In genomic region chr10:13983631-13984030, GRCm38 (mm10) we compare ENCODE assay signal across 10 mouse cellular contexts. TPM values are rescaled to one million over a fixed set of nuclear protein-coding genes. Genes with fewer than 3 reads are reported as not detected.
A peak's percentile ranks its signal among the peaks of the same experiment; 100 is the strongest.
DNase-seq lines count a peak whose midpoint lies in the region; ATAC-seq and TF ChIP-seq lines count a peak whose summit lies in the region.
"Had no signal": no experiment of that assay in that cellular context is flagged by ENCODE, and none has a peak within 500 bp of the region (broad histone marks: within the 10 kb centered on the region; RNA-seq: fewer than 3 reads in every experiment).

No protein-coding gene starts in this region.

- ATAC-seq in hindbrain, postnatal 0 days: no peak
- peak; percentile 26; the same call in 1 of the 2 replicates for ATAC-seq in lung, embryonic 14.5 days (ENCODE audit: insufficient read depth)
- no peak for ATAC-seq in neural tube, embryonic 12.5 days (ENCODE audit: low FRiP score, low read depth)

- no peak overlapping the region for H3K4me3 ChIP-seq in lung, adult 2 months (replicated peaks; ENCODE audit: extremely low read depth, low read depth, low read length)
- 0 out of 2 replicates have a peak overlapping the region, but pooled peaks have one; percentile 60 for H3K4me3 ChIP-seq in hindbrain, postnatal 0 days (ENCODE audit: low read length)
- H3K4me3 ChIP-seq in lung, embryonic 14.5 days (ENCODE audit: low read depth, low read length): no peak overlapping the region
- H3K4me3 ChIP-seq in neural tube, embryonic 12.5 days: no peak overlapping the region

- TF ChIP-seq CTCF in lung, adult 2 months (IDR thresholded peaks at IDR 0.05; ENCODE audit: insufficient read depth, low read length): no peak
- no peak for TF ChIP-seq CTCF in hindbrain, postnatal 0 days (IDR thresholded peaks at IDR 0.05; ENCODE audit: low read depth)
- no peak for TF ChIP-seq CTCF in lung, embryonic 14.5 days (IDR thresholded peaks at IDR 0.05; ENCODE audit: low read depth)

- no peaks in the 10 kb centered on the region for H3K9me3 ChIP-seq in hindbrain, postnatal 0 days (ENCODE audit: low read length)
- no peaks in the 10 kb centered on the region for H3K9me3 ChIP-seq in lung, embryonic 14.5 days (ENCODE audit: low read depth, low read length)
- H3K9me3 ChIP-seq in neural tube, embryonic 12.5 days: no peaks in the 10 kb centered on the region
- H3K9me3 ChIP-seq: limb, embryonic 13.5 days had no signal

- H3K36me3 ChIP-seq in hindbrain, postnatal 0 days (ENCODE audit: insufficient read depth, low read length): no peaks in the 10 kb centered on the region
- no peaks in the 10 kb centered on the region for H3K36me3 ChIP-seq in lung, embryonic 14.5 days (ENCODE audit: insufficient read depth)
- no peaks in the 10 kb centered on the region for H3K36me3 ChIP-seq in neural tube, embryonic 12.5 days
- H3K36me3 ChIP-seq: limb, embryonic 13.5 days had no signal

- WGBS in lung, adult 2 months: 11% methylated on average over 12 of the region's 12 CpGs
- 36% methylated on average over 12 of the region's 12 CpGs for WGBS in hindbrain, postnatal 0 days
- WGBS in lung, embryonic 14.5 days: 15% methylated on average over 12 of the region's 12 CpGs
- 33% methylated on average over 12 of the region's 12 CpGs for WGBS in neural tube, embryonic 12.5 days

- peak overlapping the region; percentile 56 for H3K9ac ChIP-seq in hindbrain, postnatal 0 days (replicated peaks; ENCODE audit: low read length)
- H3K9ac ChIP-seq in lung, embryonic 14.5 days: no peak overlapping the region
- no peak overlapping the region for H3K9ac ChIP-seq in neural tube, embryonic 12.5 days

- no peak for TF ChIP-seq POLR2A in lung, adult 2 months (IDR thresholded peaks at IDR 0.05; ENCODE audit: borderline replicate concordance, extremely low read depth, low read depth, low read length)

- H3K27me3 ChIP-seq in hindbrain, postnatal 0 days (ENCODE audit: insufficient read depth, low read length): no peaks in the 10 kb centered on the region
- no peaks in the 10 kb centered on the region for H3K27me3 ChIP-seq in lung, embryonic 14.5 days (ENCODE audit: insufficient read depth, low read length)
- H3K27me3 ChIP-seq in neural tube, embryonic 12.5 days (replicated peaks): no peaks in the 10 kb centered on the region
- H3K27me3 ChIP-seq: limb, embryonic 13.5 days had no signal

- peak; percentile 47 to 53 for DNase-seq in lung, adult 18-20 months
- DNase-seq in lung, adult 2 months: no peak
- peak; percentile 19 for DNase-seq in embryo, embryonic 9.5 days (ENCODE audit: extremely low spot score)
- DNase-seq in hindbrain, postnatal 0 days (ENCODE audit: low spot score): peak; percentile 22
- peak; percentile 70 for DNase-seq in lung, embryonic 14.5 days
- DNase-seq in layer of hippocampus, postnatal 10 days (ENCODE audit: low spot score in 2 of 2): no peak
- no peak for DNase-seq in spleen, postnatal 14 days (ENCODE audit: low spot score in 2 of 2)

- peak overlapping the region; percentile 76 for H3K4me2 ChIP-seq in hindbrain, postnatal 0 days (ENCODE audit: low read depth, low read length)
- peak overlapping the region; percentile 79 for H3K4me2 ChIP-seq in lung, embryonic 14.5 days
- peak overlapping the region; percentile 86 for H3K4me2 ChIP-seq in neural tube, embryonic 12.5 days (replicated peaks)

- peak overlapping the region; percentile 83 for H3K27ac ChIP-seq in hindbrain, postnatal 0 days
- peak overlapping the region; percentile 13; the same call in 1 of the 2 replicates for H3K27ac ChIP-seq in lung, embryonic 14.5 days (ENCODE audit: low read depth)
- H3K27ac ChIP-seq in neural tube, embryonic 12.5 days: no peak overlapping the region

- peaks cover 27% of the 10 kb centered on the region for H3K4me1 ChIP-seq in lung, adult 2 months (ENCODE audit: control insufficient read depth, insufficient read depth, low read length)
- no peaks in the 10 kb centered on the region for H3K4me1 ChIP-seq in hindbrain, postnatal 0 days (ENCODE audit: insufficient read depth, low read length)
- H3K4me1 ChIP-seq in lung, embryonic 14.5 days (ENCODE audit: insufficient read depth): peaks cover 11% of the 10 kb centered on the region
- peaks cover 10% of the 10 kb centered on the region for H3K4me1 ChIP-seq in neural tube, embryonic 12.5 days

RNA-seq across cellular contexts. Expression of gene Hivep2, which starts 17.8 kb away (rescaled TPM):
- 7.9 and 11.0 TPM in 2 replicates for polyA plus RNA-seq in lung, adult 2 months (2012; rRNA removed)
- total RNA-seq in hindbrain, postnatal 0 days (2014; rRNA removed): 43.5 and 45.8 TPM in 2 replicates
- polyA plus RNA-seq in hindbrain, postnatal 0 days (2015; fragmentation: Nextera tagmentation; extraction: Ambion mirVana): 11.8 and 13.6 TPM in 2 replicates
- polyA plus RNA-seq in lung, embryonic 14.5 days (2014; fragmentation: Nextera tagmentation; extraction: Ambion mirVana): 5.1 and 5.3 TPM in 2 replicates
- 5.6 and 6.9 TPM in 2 replicates for polyA plus RNA-seq in neural tube, embryonic 12.5 days (2016; fragmentation: Nextera tagmentation; extraction: Ambion mirVana)
- total RNA-seq in layer of hippocampus, postnatal 10 days (2021): 100 to 1,000 TPM; 215 to 228 TPM
- total RNA-seq: MEL had no signal

Comparison
In these comparisons a context has a peak if more than half of its experiments do, and no peak if none do; other contexts are left out.
1. DNase-seq: peak in lung, adult 18-20 months (2 of 2), embryo, embryonic 9.5 days (single experiment), hindbrain, postnatal 0 days (single experiment) and lung, embryonic 14.5 days (single experiment); none in lung, adult 2 months (single experiment), layer of hippocampus, postnatal 10 days (0 of 2) and spleen, postnatal 14 days (0 of 2).
2. Peak in every context shown above with its lines, with median percentiles within 50 percentile points of each other: H3K4me2 ChIP-seq.